Mouse (Mus musculus): Measurements from ENCODE around the gene Cisd1. TPM values are rescaled to one million over a fixed set of nuclear protein-coding genes. Genes with fewer than 3 reads are reported as not detected.
"Not testable (repeated sequence)": the region's sequence is repeated elsewhere in the genome, so short reads cannot be mapped to it uniquely, and the experiment has no call there.

Gene Cisd1
- 100 to 1,000 TPM; 236 to 244 TPM for total RNA-seq (2021)

DNA sequence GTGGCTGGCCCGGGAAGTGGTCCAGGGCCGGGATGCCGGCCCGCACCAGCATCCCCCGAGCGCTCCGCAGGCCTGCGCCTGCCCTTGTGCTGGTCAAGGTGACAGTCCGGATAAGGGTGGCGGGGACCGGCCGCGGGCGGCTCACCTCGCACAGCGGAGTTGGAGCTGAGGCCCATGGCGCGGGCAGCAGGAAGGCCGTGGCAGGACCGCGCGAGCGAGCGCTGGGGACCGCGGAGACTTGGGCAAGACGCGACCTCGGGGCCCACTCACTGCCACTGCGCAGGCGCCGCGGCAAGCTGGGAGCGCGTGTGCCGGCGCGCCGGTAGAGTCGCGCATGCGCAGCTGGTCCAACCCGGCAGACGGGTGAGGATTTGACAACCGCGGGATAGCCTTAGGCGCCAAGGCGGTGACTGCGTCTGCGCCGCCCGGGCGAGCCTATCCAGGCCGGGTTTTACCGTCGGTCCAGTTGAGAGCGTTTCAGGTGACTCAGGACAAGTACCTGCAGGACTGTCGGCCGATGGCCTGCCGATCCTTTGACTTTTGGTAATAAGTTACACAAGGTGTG, at the start of gene Cisd1:
Cisd1 (minus strand) TSS at position 376 of the 565 bp plus-strand sequence.
- intact Hi-C loops (cut with DNase I) = no loop called here
- DNase-seq = peak; percentile 94 to 96

DNA sequence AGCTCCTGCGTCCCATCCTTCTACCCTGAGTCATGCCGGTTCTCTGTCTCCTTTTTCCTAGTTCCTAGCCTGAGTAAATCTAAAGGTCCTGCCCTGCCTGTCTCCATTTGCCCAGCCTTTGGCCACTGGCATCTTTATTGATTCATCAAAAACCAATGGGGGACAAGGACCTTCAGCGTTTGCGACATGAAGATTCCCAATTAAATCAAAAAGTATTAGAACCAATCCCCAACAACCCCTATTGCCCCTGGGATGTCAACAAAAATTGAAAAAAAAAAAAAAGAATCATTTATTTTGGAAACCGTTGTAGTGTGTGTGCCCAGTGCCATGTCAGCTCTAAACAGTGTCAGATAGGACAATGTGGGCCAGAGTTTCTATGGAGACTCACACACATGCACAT, 44.6 kb upstream of the Cisd1 start:
- intact Hi-C loops (cut with DNase I) = no loop called here
- no peak for DNase-seq

DNA sequence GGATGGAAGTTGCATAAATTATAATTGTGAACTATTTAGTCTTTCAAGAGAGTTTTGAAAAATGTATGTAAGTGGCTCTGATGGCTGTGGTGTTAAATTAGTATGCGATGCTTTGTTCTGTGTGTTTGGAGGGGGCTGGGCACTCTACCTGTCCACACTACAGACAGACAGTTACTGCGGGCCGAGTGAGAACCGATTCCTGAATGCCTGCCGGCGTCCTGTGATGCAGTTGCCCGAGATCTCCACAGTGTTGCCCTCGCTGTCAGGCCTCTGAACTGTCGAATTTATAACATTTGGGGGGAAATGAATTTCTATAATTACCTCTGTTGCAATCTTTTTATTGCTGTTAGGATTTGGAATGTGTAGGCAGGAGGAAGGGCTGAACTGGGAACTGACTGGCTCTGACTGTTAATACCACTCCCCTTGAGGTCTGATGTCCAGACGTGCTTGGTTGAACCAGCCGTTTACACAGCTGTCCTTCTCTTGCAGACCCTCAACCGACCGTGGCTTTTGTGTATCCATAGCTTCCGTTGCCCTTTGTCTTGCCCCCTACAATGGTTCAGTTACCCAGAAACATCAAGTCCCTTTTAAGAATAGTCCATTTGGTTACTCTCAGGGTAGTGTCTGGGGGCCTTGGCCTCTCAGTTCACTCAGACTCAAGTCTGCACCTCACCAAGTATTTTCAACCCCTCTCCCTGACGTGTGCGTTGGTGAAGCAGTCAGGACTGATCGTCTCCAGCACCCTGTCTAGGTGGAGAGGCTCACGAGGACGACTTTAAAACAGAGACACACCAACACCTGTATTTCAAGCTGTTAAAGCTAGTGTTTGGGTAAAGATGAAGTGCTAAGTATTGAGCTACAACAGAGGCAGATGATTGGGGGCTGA, 39.6 kb upstream of the Cisd1 start:
- DNase-seq = no peak
- intact Hi-C loops (cut with DNase I) = no loop called here

DNA sequence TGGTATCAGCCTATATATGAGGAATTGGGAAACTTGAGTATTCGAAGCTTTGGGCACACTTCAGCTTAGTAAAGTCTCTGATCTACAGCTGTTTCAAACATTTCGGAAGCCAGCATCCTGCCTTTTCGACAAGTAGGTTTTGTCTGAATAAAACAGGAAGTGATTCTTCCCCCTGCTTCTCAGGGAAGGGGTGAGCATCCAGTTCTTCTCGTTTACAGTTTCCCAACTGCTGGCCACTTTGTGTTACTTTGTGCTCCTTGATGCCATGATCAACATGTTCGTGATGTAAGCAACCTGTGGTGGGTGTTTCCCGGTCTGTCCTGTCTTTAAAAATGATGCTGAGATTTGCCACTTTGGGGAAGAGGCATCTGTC, 38.8 kb upstream of the Cisd1 start:
- DNase-seq; intact Hi-C loops (cut with DNase I): not testable (repeated sequence)

DNA sequence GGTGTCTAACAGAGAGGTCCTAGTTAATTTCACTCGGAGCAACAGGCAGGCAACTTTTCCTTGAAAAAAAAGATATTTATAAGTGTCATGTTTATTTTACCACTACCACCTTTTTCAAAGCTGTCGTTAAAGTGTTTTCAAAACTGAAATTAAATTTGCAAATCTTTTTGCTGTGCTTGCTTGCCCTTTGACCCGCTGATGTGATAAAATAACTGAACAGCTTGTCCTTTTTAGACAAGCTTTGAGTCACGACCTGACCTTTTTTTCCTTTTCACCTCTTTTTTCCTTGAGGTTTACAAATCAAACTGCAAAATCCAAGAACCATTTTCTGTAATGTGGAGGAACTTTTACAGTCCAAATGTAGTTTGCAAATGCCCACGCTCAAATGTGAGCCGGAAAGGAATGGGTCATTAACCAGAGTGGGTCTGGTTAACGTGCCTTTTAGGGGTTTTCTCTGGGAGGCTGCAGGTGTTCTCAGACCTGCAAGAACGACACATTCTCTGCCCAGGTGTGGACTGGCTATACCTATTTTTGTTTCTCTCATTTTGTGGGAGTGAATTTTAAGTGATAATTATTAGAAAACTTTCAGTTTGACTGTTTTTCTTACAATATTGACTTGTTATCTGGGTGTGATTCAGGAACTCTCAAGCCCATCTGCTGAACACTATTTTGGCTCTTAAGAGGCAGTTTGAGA, 38.3 kb upstream of the Cisd1 start:
- intact Hi-C loops (cut with DNase I) = no loop called here
- DNase-seq = no peak

DNA sequence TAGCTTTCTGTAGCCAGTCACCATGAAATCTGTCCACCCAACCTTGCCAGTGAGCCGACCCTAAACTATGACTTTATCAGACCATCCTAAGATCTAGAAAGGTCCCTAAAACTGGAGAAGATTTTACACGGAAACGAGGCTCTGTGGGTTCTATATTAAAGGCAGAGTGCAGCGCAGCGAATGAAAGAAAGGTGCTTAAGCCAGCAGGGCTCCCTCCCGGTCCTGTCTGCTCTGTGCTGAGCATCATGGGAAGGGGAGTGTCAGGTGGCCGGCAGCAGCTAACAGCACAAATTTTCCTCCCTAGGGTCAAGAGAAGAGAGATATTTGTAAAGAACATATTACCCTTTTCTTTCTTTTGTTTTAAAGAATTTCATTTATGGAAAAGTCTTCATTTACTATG, 37.4 kb upstream of the Cisd1 start:
- intact Hi-C loops (cut with DNase I) = no loop called here
- no peak for DNase-seq

DNA sequence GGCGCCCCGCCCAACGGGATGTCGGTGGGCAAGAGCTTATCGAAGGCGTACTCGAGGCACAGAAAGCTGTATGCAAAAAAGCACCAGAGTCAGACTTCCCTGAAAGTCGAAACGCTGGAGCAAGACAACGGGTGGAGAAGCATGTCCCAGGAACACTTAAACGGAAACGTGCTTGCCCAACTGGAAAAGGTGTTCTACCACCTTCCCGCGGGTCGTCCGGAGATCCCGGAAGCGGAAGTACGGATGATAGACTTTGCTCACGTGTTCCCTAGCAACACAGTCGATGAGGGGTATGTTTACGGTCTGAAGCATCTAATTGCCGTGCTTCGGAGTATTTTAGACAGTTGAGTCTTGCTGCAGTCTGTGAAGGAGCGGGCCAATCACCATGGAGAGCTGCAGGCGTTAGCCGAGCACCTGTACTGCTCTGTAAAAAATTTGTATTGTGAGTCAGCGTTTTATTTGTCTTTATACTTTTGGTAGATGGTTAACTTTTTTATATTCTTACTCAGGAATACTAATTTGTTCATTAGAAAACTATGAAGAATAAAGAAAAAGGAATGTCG, 36.8 kb upstream of the Cisd1 start:
- intact Hi-C loops (cut with DNase I) = no loop called here
- DNase-seq = no peak

DNA sequence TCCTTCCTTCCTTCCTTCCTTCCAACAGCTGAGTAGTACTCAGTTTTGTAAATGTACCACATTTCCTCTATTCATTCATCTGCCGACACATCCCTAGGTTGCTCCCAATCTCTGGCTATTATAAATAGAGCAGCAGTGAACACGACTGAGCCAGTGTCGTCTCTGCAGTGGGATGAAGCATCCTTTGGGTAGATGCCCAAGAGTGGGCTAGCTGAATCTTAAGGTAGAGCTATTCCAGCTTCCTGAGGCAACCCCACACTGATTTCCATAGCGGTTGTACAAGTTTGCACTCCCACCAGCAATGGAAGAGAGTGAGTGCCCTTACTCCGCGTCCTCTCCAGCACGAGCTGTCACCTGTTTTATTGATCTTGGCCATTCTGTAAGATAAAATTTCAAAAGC, 35.7 kb upstream of the Cisd1 start:
- no peak for DNase-seq
- intact Hi-C loops (cut with DNase I) = no loop called here

DNA sequence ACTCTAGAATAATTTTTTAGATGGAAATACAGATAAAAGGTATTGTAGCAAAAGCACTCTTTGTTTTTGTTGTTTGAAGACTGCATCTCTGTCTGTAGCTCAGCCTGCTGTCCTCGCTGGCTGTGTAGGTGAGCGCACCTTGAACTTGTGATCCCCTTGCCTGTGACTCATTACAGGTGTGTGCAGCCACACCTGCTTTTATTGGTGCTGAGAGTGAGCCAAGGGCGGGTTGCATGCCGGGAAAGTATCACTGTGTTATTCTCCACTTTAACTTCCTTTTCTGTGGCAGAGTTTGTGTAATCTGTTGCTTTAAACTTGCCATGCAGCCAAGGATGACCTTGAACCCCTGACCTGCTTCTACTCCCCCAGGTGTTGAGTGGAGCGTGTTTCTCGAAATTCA, 31.3 kb upstream of the Cisd1 start:
- intact Hi-C loops (cut with DNase I) = no loop called here
- no peak for DNase-seq

DNA sequence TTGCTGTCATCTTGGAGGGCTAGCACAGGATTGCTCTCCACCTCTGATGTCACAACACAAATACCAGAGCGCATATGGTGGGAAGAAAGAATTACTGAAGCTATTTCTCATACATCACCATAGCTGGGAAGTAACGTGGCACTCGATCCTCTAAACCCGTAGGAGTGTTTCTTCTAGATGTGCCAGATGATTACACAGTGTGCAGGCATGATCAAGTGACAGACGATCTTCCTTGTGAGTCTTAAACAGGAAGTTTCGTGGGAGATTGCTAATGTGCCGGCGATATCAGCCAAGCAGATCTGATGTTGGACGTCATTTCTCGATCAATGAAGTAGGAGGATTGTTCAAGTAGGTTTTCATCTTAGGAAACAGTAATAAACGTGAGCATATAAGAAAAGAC, 29.0 kb upstream of the Cisd1 start:
- intact Hi-C loops (cut with DNase I) = no loop called here
- no peak for DNase-seq

DNA sequence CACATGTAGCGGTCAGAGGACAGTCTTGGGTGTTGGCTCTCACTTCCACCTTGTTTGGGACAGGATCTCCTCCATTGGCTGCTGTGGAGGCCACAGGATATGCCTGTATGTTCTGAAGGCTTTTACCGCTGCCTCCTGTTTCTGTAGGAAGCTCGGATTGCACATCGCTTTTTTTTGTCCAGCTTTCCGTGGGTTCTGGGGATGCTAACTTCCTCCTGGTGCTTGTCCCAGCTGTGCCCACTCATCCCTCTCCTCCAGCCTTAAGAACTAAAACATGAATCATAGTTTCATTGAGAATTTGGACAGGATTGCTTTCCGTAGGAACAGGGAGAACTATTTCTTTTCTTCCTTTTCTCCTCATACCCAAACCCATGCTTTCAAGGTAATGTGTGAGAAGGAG, 27.1 kb upstream of the Cisd1 start:
- intact Hi-C loops (cut with DNase I) = no loop called here
- no peak for DNase-seq

DNA sequence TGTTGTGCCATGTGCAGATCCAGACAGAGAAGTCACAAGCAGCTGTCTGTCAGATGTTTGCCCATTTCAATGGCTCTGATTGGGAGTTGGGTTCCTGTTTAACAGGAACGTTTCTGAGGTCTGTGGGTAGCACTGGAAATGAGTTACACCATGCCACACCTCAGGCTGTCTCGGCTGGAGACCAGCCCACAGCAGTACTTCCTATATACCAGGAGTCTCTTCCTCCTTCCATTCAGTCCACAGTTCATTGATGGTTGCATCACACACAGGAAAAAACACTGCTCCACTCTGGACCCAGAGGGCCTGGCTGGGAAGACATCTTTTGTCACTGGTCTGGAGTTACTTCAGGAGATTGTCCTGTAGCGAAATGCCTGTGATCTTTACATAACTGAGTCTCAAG, 24.7 kb upstream of the Cisd1 start:
- intact Hi-C loops (cut with DNase I) = no loop called here
- no peak for DNase-seq

DNA sequence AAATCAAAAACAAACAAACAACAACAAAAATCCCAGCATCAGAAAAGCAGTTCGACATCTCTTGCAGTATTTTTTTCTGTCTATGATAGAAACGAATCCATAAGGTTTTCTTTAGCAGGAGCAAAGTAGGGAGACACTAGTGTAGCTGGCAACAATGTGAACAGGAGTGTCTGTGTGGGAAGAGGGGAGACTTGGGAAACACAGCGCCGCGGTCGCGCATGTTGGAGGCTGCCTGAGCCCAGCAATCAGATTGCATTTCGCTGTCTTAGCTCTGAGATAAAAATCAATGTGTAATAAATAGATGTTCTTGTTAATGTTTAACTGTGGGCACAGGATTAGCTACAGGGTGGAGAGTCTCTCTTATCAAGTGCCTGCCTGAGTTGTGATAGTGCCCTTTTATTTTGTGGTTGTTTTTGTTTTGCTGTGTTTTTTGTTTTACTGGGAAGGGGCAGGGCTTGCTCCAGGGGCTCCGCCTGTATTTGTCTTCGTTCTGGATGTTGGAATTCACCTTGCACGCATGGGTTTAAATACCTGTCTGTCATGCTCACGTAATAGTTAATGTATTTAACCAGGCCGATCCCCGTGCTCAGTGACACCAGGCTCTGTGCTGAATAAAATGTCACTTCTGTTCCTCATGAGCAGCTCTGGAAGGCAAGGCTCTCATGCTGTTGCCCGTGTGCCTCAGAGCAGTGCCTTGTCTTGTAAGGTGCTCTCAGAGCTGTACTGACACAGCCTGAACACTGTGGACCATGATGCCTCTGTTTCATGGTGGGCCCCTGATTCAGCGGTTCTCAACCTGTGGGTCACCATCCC, 23.6 kb upstream of the Cisd1 start:
- DNase-seq = no peak
- intact Hi-C loops (cut with DNase I) = no loop called here

DNA sequence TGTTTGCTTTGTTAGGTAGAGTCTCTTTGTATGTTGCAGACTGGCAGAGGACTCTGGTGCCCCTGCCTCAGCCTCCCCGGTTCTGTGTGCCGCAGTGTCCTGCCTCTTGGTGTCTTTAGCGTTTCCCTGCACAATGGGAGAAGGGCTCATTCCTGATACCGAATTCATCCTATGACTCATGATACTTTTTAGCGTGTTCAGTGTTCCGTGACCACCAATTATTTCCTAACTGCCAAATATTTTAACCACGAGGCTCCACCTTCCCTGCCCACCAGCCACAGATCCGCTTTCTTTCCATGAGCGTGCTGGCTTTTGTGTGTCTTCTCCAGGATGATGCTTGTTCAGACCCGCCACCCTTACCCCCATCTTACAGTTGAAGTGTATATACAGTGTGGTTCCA, 19.1 kb upstream of the Cisd1 start:
- DNase-seq = no peak
- intact Hi-C loops (cut with DNase I) = no loop called here

DNA sequence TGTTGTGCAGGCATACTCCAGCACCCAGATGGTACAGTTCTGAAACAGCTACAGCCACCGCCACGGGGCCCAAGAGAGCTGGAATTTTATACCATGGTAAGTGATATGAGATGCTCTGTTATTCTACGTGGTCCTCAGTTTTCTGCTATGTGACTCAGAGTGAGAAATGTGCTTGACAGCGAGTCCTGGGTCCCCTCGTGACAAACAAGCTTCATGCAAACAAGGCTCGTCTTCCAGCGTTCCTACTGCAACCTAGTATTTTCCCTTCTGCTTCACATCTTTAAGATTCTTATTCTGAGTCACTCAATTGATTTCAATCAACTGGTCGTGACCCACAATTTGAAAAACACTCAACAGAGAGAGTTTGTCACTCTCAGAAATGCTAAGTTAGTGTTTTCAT, 18.7 kb upstream of the Cisd1 start:
- intact Hi-C loops (cut with DNase I) = no loop called here
- DNase-seq = no peak

DNA sequence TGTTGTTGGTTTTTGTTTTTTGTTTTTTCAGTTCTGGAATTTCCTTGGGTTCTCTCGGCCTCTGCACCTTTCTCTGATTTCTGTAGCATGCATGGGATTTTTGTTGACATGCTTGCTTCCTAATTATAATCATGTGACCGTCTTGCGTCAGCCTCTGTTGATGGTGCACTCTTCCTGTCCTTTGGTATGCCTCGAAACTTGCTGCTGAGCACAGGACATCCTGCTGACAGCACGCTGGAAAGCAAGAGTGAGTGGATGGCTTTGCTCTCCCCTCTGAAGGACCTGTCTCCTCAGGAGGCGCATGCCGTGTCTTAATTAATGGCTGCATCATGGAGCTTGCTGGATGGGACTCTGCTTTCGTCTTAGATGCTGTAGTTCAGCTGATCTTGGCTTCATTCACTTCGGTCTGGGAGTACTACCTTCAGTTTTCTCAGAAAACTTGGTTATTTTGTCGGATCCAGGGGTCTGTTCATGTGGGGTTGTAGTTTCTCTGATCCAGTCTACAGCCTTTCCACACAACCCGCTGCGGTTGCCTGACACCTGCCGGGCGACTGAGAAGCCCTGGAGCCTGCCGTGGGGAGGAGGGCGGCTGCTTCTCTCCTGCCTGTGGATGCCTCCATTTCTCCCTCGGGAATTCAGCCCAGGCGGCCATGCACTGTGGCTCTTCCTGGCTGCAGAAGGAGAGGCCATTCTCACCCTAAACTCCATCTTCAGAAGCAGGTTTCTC, 17.2 kb upstream of the Cisd1 start:
- peak; percentile 22 to 39 for DNase-seq
- intact Hi-C loops (cut with DNase I) = no loop called here

DNA sequence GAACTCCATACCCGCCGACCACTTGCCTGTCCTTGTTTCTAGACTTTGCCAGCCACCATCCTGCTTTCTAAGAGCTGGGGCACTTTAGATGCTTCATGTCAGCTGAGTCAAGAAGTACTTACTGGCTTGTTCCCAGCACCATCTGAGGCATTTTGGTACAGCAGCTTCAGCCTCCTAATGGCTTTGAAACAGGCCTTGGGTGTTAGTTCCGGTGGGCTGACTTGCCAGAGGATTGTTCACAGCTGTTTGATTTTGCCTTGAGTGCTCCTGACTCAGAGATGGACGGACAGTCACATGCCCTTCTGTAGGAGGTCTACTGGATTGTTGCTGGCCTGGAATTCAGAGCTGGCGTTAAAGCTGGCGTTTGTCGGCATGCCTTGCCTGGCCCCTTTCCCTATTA, 16.3 kb upstream of the Cisd1 start:
- intact Hi-C loops (cut with DNase I) = no loop called here
- DNase-seq = no peak

DNA sequence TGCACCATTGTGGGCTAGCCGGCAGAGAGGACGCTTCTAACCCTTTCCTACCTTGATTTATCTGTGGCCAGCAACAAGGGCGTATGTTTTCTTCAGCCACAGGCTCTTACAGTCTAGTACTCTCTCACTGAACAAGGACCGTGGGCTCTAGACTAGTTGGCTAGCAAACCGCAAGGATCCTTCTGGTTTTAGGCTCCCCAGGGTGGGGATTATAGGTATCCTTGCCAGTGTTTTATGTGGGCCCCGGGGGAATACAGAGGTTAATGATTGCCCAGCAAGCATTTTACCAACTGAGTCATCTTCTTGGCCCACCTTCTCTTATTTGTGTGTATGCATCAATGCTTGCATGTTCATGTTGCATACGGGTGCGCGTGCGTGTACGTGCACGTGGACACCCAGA, 10.2 kb upstream of the Cisd1 start:
- DNase-seq = no peak
- intact Hi-C loops (cut with DNase I) = no loop called here

DNA sequence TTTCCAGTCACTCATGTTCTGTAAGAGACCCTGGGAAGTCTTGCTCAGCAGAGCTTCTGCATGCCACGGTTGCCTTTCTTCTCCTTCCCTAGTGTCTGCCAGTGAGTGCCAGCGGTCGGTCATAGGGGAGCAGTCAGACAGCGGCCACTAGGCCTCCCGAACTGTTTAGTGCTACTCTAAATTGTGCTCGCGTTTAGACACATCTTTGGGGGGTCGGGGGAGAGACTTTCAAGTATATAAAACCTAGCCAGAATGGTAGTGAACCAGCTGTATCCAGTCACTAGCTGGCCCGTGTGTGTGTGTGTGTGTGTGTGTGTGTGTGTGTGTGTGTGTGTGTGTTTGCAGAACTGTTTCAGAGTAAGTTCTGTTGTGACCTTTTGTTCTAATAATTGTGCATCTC, 9.1 kb upstream of the Cisd1 start:
- DNase-seq = no peak
- intact Hi-C loops (cut with DNase I) = no loop called here

DNA sequence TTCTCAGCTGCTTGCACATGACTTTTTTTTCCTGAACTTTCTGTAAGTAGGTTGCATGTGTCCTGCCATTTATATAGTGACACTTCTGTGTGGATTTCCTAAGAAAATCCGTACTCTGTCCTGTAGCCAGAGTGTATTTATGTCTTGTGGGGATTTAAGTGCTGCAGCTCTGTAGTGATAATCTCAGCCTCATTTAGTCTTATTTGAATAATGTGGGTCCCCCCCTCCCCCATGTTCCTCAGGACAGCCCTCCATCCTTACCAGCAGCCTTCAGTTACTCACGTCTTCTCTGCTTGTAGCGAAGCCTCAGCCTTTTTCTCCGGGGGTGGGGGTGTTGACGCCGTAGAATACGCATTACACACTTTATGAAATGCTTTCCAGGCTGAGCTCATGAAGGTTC, 6.5 kb upstream of the Cisd1 start:
- intact Hi-C loops (cut with DNase I) = no loop called here
- DNase-seq = no peak
